Mouse (Mus musculus) bone marrow macrophage, adult 2 months (primary cell): Measurements from ENCODE around the gene Adgrf5.

Experiments
- CTCF ChIP-seq: IDR thresholded peaks from 2 replicates; pipeline ENCODE4 v1.5.1; 2012; ENCODE audit warnings: low read depth, mild to moderate bottlenecking, low read length, moderate library complexity
- POLR2A ChIP-seq: IDR thresholded peaks from 2 replicates; pipeline ENCODE4 v1.6.1; 2012; ENCODE audit warnings: mild to moderate bottlenecking, low read depth, low read length, borderline replicate concordance

DNA sequence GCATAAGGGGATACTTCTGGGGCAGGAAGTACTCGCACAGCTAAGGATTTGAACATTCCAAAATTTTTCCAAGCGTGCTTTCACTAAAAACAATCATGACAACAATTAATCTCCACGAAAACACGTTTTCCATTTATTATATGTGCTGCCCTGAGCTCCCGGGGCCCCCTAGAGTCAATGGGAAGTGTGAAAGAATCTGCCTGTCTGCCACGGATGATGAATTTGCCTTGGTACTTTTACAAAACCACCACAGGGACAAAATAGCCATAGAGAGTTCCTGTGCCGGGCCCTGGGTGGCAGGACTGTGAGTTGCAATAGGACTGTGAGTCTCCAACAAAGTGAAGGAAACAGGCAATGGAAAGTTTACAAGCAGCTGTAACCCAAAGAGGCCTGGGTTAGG lies 52.9 kb downstream of the Adgrf5 start:
- no peak for TF ChIP-seq CTCF
- no peak for TF ChIP-seq POLR2A
